Mouse (Mus musculus) spleen, adult 2 months (tissue): ENCODE results near the gene Pip4p1. TPM values are rescaled to one million over a fixed set of nuclear protein-coding genes. Genes with fewer than 3 reads are reported as not detected.
"Not testable (repeated sequence)": the region's sequence is repeated elsewhere in the genome, so short reads cannot be mapped to it uniquely, and the experiment has no call there.

Source experiments
- DNase-seq, 2 experiments: peaks; one replicate each; pipeline versions ENCODE4 v3.0.0 to v3.0.0-alpha.2; 2012 to 2021; ENCODE audit warnings: low spot score in 2 of 2, low read depth in 1 of 2
- H3K27ac ChIP-seq: fragments of 200-500 bp; 2 replicates; pipeline ENCODE4 v1.5.1; 2012; ENCODE audit warnings: low read length, inconsistent platforms; ENCODE audit not compliant: insufficient read depth
- H3K27me3 ChIP-seq: fragments of 200-500 bp; 2 replicates; pipeline ENCODE4 v1.6.1; 2012; ENCODE audit warnings: mild to moderate bottlenecking, moderate library complexity, low read length, inconsistent platforms; ENCODE audit not compliant: control insufficient read depth, insufficient read depth
- H3K36me3 ChIP-seq: fragments of 200-500 bp; 2 replicates; pipeline ENCODE4 v1.6.1; 2012; ENCODE audit warnings: mild to moderate bottlenecking, low read length, inconsistent platforms; ENCODE audit not compliant: control insufficient read depth, insufficient read depth
- H3K4me1 ChIP-seq: fragments of 200-500 bp; 2 replicates; pipeline ENCODE4 v1.6.1; 2011; ENCODE audit warnings: inconsistent platforms; ENCODE audit not compliant: control insufficient read depth, insufficient read depth, insufficient read length
- H3K4me3 ChIP-seq: fragments of 200-500 bp; 2 replicates; pipeline ENCODE4 v1.5.1; 2011; ENCODE audit warnings: mild to moderate bottlenecking, inconsistent platforms; ENCODE audit not compliant: insufficient read depth, insufficient read length; ENCODE audit errors: extremely low read depth
- CTCF ChIP-seq: fragments of 200-500 bp; IDR thresholded peaks from 2 replicates; pipeline ENCODE4 v1.5.1; 2011; ENCODE audit warnings: mild to moderate bottlenecking, inconsistent platforms; ENCODE audit not compliant: insufficient read depth, insufficient read length, insufficient replicate concordance; ENCODE audit errors: extremely low read depth
- POLR2A ChIP-seq: fragments of 200-500 bp; IDR thresholded peaks from 2 replicates; pipeline ENCODE4 v1.6.1; 2011; ENCODE audit warnings: low read depth, low read length, inconsistent platforms
- WGBS: fragments of 180-500 bp; shearing (Covaris S2); methylation state at CpG from one replicate; pipeline ENCODE4 v1.1.7; 2018; 5-methylcytosine and 5-hydroxymethylcytosine counted together
- polyA plus RNA-seq: library from polyadenylated mRNA; depleted of rRNA; stranded (reverse); fragments of >200 nt; gene quantifications from 2 replicates; pipeline ENCODE4 v1.2.3, GENCODE M21; 2012

Pip4p1 gene
- polyA plus RNA-seq, 1 experiment: 87.3 TPM

DNA sequence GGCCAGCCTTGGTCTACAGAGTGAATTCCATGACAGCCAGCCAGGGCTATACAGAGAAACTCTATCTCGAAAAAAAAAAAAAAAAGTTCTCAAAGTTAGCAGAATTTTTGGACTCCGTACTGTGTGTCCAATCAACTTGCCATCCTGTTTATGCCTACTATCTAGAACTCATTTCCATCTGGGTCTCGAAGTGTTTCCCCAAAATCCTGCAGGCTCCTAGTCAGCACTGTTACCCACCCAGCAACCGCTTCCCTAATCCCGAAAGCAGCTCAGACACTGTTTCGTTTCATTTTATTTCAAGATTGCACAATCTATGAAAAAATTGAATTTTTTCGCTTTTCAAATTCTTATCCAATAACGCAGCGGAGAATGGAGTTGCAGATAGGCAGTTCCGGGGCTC, 24.8 kb upstream of the Pip4p1 start:
- H3K4me3 ChIP-seq: no peak overlapping the region
- no peaks in the 10 kb centered on the region for H3K27me3 ChIP-seq
- no peak for DNase-seq
- 78% methylated on average over 10 of the region's 10 CpGs for WGBS
- peaks cover 2% of the 10 kb centered on the region; the same call in 1 of the 2 replicates for H3K4me1 ChIP-seq
- peaks cover 3% of the 10 kb centered on the region for H3K36me3 ChIP-seq
- H3K27ac ChIP-seq: no peak overlapping the region
- TF ChIP-seq POLR2A (no peak), CTCF (no peak)

DNA sequence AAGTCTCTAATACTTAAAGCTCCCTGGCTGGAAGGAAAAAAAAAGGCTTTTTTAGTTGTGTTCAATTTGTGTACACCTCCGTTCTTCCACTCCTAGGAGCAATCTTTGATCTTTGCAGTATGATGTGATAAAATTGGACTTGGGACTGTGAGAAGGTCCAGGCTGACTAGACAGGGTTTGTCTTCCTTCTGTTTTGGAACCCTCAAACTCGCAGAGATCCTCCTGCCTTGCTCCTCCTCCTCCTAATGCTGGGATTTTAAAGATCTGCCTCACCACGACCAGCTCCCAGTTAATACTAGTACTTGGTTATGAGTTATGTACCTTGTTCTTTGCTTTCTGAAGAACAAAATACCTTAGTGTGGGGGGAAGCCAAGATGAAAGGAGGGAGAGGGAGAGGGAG, 14.9 kb upstream of the Pip4p1 start:
- peak overlapping the region; percentile 23 for H3K4me3 ChIP-seq
- H3K4me1 ChIP-seq, H3K36me3 ChIP-seq, H3K27me3 ChIP-seq, H3K27ac ChIP-seq, DNase-seq: not testable (repeated sequence)
- 7% methylated on average over 3 of the region's 3 CpGs for WGBS

DNA sequence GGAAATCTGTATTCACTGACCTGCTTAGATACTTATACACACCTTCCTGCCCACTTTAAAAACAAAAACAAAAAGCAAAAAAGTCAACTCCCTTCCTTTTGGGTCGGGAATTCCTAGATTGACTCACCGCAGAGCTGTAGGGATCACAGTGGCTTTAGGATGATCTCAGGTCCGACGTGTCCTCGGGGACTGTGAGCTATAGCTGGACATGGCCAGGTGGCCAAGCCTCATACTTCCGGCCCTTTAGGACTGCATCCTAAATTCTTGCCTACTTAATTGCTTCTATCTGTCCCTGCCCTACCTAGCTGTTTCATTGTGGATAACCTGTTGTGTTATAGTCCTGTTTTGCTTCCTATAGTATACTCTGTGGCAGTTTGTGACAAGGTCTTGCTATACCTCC, 14.4 kb upstream of the Pip4p1 start:
- not testable (repeated sequence) for DNase-seq, H3K4me1 ChIP-seq, H3K27me3 ChIP-seq, H3K36me3 ChIP-seq
- WGBS: 4% methylated on average over 6 of the region's 6 CpGs
- peak overlapping the region; percentile 68 for H3K4me3 ChIP-seq
- H3K27ac ChIP-seq: peak overlapping the region; percentile 86

DNA sequence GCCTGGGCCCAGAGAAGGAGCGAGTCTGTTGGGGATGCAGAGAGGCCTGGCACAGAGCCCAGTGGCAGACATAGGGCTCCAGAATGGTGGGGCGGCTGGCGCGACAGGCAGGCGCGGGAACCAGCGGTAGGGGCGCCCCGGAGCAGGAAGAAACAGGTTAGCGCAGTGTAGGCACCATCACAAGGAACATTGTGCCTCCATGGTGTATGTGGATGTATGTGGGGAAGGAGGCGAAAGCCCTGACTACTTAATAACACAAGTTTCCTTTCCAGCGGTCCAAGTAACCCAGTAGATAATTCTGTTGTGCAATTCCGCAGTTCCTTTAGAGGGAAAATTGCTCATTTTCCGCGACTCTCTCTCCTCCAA, 14.0 kb upstream of the Pip4p1 start:
- peak in 1 of 2 experiments; percentile 69 for DNase-seq
- H3K36me3 ChIP-seq, H3K27me3 ChIP-seq, H3K4me1 ChIP-seq: not testable (repeated sequence)
- Histone ChIP-seq H3K27ac (peak overlapping the region; percentile 86), H3K4me3 (peak overlapping the region; percentile 68)
- peak; percentile 0; the same call in 1 of the 2 replicates for TF ChIP-seq CTCF
- under 1% methylated on average over 15 of the region's 15 CpGs for WGBS

DNA sequence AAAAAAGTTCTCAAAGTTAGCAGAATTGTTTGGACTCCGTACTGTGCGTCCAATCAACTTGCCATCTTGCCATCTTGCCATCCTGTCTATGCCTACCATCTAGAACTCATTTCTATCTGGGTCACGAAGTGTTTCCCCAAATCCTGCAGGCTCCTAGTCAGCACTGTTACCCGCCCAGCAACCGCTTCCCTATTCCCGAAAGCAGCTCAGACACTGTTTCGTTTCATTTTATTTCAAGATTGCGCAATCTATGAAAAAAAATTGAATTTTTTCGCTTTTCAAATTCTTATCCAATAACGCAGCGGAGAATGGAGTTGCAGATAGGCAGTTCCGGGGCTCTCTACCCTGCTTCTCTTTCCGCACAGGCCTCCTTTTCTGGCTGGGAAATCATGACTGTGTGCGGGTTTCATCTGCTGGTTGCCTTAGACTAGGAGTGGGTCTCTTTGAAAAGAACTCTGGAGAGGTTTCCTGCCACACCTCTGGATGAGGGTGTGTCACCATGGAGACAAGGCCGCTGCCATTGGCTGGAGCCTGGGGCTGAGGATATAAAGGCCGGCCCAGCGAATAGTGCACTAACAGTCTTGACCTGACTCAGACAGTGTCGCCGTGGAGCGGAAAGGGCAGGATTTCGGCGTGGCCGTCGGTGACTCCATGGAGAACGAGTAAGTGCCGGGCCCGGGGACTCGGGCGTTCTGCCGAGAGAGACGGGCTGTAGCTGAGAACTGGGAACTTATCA, 13.4 kb upstream of the Pip4p1 start, which contains the start of gene Gm49342:
Gene Gm49342 (plus strand): TSS at position 586 of the 736 bp plus-strand sequence.
- Histone ChIP-seq H3K27ac (peak within 1 kb of the TSS; percentile 86), H3K4me1 (no peaks in the 10 kb centered on the region; the same call in 1 of the 2 replicates), H3K27me3 (no peaks in the 10 kb centered on the region), H3K36me3 (0 out of 2 replicates have a peak, but pooled peaks cover 1% of the 10 kb centered on the region), H3K4me3 (peak within 1 kb of the TSS; percentile 68)
- DNase-seq: peak; percentile 80 to 84
- TF ChIP-seq POLR2A (peak; percentile 96), CTCF (peak; percentile 16; the same call in 1 of the 2 replicates)
- WGBS: 3% methylated on average over 31 of the region's 31 CpGs

DNA sequence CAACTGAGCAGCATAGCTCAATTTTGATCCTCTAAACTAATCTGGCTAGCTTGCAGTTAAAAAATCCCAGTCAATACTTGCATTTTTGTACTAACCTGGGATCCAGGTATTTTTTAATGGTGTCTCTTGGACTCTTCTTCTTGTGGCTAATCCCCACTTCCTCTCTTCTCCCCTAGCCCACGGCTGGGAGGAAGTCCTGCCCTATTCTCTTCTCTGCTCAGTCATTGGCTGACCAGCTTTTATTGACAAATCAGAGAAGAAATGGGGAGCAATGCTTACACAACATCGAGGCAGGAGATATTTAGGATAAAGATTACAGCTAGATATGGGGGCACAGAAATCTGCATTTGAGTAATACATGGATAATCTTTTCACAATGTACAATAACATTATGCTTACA, 8.3 kb upstream of the Pip4p1 start:
- Histone ChIP-seq H3K27ac (no peak overlapping the region), H3K36me3 (no peaks in the 10 kb centered on the region), H3K4me1 (no peaks in the 10 kb centered on the region), H3K4me3 (no peak overlapping the region), H3K27me3 (no peaks in the 10 kb centered on the region)
- 16% methylated on average over 2 of the region's 2 CpGs for WGBS
- no peak for DNase-seq
- no peak for TF ChIP-seq CTCF
- no peak for TF ChIP-seq POLR2A

DNA sequence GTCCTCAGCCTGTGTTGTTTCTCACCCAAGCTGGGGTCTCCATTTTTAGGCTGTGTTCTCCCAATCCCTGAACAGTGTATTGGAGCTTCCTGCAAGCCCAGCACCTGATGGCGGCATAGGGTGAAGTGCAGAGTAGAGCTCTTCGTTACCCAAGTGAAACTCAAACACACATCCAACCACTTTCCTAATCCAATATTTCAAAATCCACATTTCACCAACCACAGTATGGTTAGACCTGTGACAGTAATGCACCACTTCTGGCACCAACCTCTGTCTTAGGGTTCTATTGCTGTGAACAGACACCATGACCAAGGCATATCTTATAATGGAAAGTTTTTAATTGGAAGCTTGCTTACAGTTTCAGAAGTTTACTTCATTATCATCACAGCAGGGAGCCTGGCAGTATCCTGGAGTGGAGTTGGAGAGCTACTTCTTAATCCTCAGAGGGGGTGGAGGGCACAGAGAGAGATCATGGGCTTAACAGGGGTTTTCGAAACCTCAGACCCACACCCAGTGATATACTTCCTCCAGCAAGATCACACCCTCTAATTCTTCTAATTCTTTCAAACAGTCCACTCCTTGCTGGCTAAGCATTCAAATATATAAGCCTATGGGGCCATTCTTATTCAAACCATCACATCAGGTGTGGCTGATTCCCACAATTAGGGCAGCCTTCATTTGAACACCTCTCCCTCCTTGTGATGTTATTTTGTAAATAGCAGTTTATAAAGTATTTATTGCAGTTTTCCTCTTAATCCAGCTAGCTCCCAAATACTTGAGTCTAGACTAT, 7.7 kb upstream of the Pip4p1 start:
- 91% methylated on average over 3 of the region's 3 CpGs for WGBS
- Histone ChIP-seq H3K4me1 (no peaks in the 10 kb centered on the region), H3K27me3 (no peaks in the 10 kb centered on the region), H3K4me3 (no peak overlapping the region), H3K36me3 (no peaks in the 10 kb centered on the region), H3K27ac (no peak overlapping the region)
- DNase-seq: no peak
- TF ChIP-seq CTCF (no peak), POLR2A (no peak)
